Mouse (Mus musculus) ovary, adult 18-20 months (tissue): ENCODE data around the gene Cry2.
"Not testable (repeated sequence)": the region's sequence is repeated elsewhere in the genome, so short reads cannot be mapped to it uniquely, and the experiment has no call there.

Experiments
- DNase-seq: peaks from one replicate; pipeline ENCODE4 v3.0.0; 2022; ENCODE audit warnings: low spot score, mixed read lengths

The Cry2 gene

GRCm38 (mm10) chr2:92422388-92423135 lies 11.3 kb downstream of the Cry2 start:
- no peak for DNase-seq

GRCm38 (mm10) chr2:92421723-92422387 lies 12.0 kb downstream of the Cry2 start:
- DNase-seq, result no peak

DNA sequence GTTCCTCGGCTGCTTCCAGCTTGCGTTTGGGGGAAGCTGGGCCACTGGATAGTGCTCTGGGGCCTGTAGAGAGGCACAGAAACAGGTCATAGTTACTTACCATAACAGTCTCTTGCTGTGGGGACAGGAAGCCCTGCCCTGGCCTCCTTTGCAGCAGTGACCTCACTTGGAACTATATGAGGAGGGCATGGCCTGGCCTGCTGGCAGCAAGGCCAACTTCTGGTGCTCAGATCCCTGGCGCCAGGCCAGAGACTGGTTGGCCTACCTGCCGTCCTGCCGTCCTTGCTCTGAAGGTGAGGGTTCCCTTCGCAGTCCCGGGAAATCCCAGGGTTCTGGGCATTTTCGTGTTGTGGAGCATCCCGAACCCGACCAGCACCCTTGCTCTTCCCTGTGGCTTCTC lies 22.1 kb downstream of the Cry2 start:
- DNase-seq, result no peak

DNA sequence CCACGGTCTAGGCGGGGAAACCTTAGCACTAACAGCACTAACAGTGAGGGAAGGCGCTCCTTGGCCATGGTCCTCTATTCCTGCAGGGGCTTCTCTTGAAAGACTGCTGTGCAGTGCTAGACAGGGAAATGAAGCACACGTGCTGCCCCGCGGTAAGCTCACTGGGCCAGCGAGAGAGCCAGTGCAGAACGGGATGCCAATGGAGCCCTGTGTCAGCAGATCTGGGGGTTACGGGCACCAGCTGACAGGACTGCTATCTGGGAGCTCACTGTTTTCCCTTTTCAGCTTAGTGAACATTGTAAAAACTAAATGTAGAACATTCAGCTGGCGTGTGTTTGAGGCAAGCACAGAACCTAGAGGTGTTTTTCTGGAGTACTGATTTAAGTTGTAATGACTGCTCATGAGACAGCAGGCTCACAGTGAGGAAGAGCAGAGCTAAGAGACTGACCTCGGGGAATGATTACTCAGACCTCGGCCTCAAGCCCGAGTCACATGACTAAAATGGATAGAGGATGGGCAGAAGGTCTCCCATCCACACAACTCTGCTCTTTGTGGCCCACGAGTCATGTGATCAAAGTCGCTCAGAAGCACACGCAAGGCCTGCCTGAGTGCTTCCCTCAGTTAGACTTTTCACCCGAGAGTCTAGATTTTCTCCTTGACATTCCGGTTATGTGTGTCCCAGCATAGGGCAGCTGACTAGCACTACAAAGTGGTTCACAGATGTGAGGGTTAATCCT lies 25.4 kb downstream of the Cry2 start:
- no peak for DNase-seq

DNA sequence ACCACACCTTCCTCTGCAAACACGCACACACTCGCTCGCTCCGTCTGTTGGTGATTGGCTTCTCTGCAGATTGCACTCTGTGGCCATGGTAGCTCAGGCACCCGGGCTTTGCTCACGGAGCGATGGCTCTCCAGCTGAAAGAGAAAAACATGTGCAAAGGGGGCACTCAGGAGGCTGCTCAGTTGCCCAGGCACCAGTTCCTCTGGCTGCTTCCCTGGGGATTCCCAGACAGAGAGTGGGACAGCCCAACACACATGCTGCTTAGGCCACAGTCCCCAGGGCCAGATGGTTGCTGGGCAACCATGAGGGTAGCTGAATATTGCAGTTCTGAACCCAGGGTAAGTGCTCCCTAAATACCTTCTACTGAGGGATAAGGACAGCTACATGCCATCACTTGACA lies 28.2 kb downstream of the Cry2 start:
- no peak for DNase-seq

DNA sequence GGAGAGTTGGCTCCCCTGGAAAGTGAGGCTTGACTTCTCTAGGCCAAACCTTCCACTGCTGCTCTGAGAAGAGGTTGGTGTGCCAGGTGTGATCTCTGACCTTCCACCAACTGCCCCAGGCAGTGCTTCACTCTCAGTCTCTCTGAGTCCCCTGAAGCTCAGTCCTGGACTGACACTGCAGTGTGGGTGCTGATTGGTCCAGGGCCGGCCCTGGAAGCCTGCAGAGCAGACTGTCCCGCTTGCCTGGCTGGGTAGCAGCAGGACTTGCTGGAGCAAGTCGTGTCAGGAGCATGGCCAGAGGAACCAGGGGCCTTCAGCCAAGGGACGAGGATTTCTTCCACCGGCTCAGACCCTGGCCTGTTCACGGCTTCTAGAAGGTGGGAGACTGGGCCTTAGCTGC lies 29.1 kb downstream of the Cry2 start:
- no peak for DNase-seq

DNA sequence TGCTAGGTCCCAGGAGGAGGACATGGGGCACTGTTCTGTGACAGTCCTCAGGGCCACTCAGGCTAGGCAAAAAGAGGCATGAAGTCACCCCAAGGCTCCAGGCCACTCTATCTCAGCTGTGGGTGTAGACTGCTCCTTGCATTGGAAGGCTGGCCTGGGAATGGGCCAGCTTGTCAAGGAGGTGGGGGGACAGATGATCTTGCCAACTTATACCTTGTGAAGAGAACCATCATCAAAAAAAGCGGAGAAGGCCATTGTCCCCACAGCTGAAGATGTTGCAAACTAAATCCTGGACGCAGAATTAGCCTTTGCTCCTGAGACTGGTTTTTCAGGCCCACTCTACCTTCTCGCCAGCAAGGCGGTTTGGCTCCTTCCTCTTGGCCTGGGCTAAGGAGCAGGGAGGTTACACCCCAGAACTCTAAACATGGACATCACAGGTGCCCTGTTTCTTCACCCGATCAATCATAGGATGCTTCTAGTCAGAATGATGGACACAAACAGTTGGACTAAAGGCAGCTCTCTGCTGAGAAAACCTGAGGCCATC lies 30.0 kb downstream of the Cry2 start:
- no peak for DNase-seq

DNA sequence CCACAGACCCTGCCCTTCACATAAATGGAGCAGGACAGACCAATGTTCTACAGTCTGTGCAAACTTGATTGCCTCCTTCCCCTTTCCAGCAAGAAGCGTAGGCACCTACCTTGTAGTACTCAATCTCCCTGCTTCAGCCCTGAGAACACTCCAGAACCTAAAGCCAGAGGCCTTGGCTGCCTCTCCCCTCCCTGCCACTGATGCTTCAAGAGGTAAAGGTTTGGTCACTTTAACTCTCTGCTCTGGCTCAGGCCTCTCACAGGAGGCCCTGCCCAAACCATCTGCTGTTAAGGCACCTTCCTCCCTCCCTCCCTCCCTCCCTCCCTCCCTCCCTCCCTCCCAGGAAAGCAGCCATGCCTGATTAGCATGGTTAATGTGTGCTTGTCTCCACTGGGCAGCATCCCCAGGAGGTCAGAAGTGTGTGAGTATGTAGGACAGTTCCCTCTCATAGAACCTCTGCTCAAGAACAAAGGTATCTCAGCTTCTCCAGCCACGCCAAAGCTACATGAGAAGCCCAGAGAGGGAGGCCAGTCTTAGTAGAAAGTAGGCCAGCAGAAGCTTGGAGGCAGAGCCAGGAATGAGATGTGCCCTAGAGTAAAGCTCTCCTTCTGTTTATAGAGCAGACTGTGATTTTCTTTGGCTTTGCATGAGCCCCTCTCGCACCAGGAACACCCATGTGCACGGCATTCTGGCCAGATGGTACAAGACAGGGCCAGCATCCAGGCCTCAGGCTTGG lies 31.1 kb downstream of the Cry2 start:
- no peak for DNase-seq

DNA sequence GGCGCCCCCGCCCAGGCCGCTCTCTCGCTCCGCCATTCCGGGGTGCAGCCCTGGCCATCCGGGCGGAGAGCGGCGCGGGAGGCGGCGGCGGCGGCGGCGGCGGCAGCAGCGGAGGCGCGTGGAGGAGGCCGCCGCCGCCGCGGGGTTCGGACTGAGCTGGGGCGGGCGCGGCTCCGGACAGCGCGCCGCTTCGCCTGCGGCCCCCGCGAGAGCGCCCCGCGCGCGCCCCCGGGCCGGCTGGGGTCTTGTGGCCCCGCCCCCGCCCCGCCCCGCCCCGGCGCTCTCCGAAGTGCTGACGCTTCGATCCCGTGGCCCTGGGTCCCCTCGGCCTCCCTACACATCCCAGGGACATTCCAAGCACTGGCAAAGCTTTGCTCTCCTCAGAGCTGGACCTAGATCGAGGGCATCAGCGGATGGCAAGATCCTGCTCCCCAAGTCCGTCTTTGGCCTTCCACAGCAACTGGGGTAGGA lies 32.7 kb downstream of the Cry2 start, which contains the start of gene Mapk8ip1:
TSS of gene Mapk8ip1 (minus strand) at position 173 of the 471 bp plus-strand sequence.
- DNase-seq, result no peak

- no peak for DNase-seq
Observed at GRCm38 (mm10) chr2:92400682-92401081, 33.2 kb downstream of the Cry2 start.

DNA sequence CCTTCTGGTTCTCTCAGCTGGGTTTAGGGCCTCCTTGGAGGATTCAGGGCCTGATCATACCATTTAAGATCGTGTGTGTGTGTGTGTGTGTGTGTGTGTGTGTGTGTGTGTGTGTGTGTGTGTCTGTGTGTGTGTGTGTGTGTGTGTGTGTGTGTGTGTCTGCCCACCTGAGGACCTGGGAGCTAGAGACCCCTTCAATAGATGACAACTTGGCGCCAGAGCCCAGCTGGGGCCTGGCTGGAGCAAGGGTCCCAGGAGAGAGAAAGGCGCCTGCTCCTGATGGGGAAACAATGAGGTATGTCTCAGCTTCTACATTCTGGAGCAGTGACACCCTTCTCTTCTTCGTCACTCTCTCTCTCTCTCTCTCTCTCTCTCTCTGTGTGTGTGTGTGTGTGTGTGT lies 34.0 kb downstream of the Cry2 start:
- not testable (repeated sequence) for DNase-seq

- DNase-seq, result no peak
Observed at GRCm38 (mm10) chr2:92397436-92397835, 36.4 kb downstream of the Cry2 start.

DNA sequence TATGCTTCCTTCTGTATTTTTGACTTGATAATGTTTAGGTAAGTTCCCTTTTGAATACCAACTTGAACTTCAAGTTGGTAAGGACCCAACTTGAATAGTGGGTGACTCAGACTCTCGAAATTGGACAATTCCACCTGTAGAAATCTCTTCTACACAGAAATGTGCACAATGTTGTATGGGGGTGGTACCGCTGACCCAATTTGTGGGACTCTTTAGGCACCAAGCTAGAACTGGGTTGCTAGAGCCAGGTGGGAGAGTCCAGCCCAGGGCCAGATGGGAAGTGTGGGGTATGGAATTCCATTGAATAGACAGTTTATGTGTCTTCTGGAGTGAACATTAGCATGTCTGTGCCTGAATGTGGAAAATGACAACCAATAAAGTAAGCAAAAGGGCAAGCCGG lies 38.3 kb downstream of the Cry2 start:
- no peak for DNase-seq

DNA sequence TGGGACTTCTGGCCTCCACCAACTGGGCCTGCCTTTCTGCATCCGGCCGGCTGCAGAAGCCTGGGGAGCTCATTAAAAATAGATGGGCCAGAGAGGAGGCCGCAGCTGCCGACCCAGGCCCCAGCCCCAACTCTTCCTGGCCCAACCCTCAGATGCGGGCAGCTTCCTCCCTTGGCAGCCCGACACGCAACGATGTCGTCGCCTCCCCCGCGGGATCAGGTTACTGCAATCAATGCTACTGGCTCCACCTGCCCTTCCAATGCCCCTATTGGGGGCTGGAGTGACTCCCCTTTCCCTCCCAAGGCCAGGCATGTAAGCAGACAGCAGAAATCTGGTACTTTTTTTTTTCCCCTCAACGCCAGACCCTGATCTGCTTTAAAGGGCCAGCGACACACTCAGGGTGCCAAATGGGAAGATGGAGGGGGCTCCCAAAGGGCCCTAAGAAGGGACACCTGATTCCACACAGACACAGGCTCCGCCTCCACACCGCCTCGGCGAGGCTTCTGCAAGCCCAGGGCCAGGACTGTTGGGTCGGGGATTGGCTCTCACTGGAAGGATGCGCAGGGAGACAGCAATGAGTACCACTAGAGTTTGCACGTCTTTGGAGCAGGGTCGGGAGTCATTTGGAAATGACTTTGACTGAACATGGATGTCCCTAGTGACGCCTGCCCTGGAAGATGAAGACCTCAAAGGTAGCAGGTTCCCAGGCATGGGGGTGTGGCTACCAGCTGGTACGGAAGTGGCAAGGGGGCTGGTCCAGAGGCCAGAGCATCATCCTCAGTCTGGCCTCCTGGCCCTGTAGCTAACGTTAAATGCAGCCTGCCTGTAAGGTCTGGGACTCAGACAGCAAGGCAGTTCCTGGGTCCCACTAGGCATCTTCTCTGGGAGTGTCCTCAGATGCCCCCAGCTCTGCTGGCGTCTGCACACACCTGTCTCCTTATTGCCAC lies 41.3 kb downstream of the Cry2 start:
- DNase-seq, result no peak

- DNase-seq, result no peak
Observed at GRCm38 (mm10) chr2:92391703-92392317, 42.0 kb downstream of the Cry2 start.

GRCm38 (mm10) chr2:92391116-92391515 lies 42.7 kb downstream of the Cry2 start:
- no peak for DNase-seq

DNA sequence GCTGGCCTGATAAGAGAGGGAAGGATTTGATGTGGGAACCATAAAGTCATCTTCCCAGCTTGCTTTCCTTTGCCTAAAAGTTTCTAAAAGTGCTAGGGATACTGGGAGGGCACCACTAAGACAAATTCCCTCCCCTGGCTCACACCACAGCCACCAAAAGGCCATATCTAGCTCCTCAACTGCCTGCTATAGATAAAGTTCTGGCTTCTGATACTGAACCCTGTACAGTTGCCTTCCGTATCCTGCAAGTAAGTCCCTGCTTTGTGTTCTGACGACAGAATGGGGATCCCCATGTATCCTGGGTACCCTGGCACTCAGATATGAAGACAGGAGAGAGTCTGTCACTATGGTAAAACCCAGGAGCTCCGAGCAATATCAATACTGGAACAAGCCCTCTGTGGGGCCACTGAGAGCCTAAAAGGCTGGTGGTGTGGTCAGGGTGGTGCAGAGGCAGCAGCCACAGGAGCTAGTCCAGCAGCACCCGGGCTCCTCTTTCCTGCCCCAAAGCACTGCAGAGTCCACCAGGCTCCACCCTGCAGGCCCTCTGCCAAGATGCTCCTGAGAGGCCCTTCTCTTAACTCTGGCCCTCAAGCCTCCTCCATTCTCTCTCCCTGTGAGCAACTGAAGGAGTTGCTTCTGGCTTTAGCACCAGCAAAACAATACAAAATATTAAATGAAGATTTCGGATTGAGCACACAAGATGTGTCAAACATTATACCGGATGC lies 43.5 kb downstream of the Cry2 start:
- DNase-seq, result no peak

DNA sequence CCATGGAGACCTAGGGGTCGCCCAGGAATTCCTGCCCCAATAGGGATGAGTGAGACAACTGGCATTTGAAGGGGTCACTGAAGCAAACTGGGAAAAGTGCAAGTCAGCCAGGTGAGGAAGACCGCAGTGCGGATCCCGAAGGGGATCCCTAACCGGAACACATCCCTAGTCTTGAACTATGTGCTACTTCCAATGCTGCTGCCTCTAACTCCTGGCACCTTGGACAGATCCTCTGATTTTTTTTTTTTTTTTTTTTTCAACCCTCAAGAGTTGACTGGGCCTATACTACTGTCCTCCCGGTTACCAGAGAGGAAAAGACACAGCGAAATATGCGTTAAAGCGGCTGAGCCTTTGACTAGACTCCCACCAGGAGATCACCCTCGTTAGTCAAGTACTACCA lies 44.2 kb downstream of the Cry2 start:
- DNase-seq, result no peak

- peak; percentile 90 for DNase-seq
Observed at GRCm38 (mm10) chr2:92388891-92389641, 44.8 kb downstream of the Cry2 start.
